Mouse (Mus musculus) embryonic facial prominence, embryonic 12.5 days (tissue): ENCODE measurements at regions not wholly inside any gene's neighbourhood (a gene's known extent, or its start where the extent isn't known, plus 50 kb on each side); places are given as distances from the start of the nearest gene placed in this dataset.

Source experiments
- ATAC-seq: fragments of 200-750 bp; cut with Nextera tagmentation; 2 replicates; pipeline ENCODE4 v1.8.0; 2017; ENCODE audit not compliant: insufficient number of reproducible peaks, insufficient read depth, low FRiP score, low TSS enrichment
- H3K27ac ChIP-seq: fragments of 300-500 bp; sonication (generic); 2 replicates; pipeline ENCODE4 v1.5.1; 2016; ENCODE audit warnings: mild to moderate bottlenecking
- H3K27me3 ChIP-seq: fragments of 300-500 bp; sonication (generic); 2 replicates; pipeline ENCODE4 v1.6.1; 2016; ENCODE audit warnings: mild to moderate bottlenecking, moderate library complexity
- H3K36me3 ChIP-seq: fragments of 300-500 bp; sonication (generic); 2 replicates; pipeline ENCODE4 v1.6.1; 2016; ENCODE audit warnings: mild to moderate bottlenecking
- H3K4me1 ChIP-seq: fragments of 300-500 bp; sonication (generic); 2 replicates; pipeline ENCODE4 v1.6.1; 2016
- H3K4me2 ChIP-seq: fragments of 300-500 bp; sonication (generic); replicated peaks from 2 replicates; pipeline ENCODE4 v1.6.1; 2016; ENCODE audit warnings: mild to moderate bottlenecking, moderate library complexity
- H3K4me3 ChIP-seq: fragments of 300-500 bp; sonication (generic); 2 replicates; pipeline ENCODE4 v1.5.1; 2016; ENCODE audit warnings: mild to moderate bottlenecking
- H3K9ac ChIP-seq: fragments of 300-500 bp; sonication (generic); 2 replicates; pipeline ENCODE4 v1.6.1; 2016; ENCODE audit warnings: mild to moderate bottlenecking, moderate library complexity
- H3K9me3 ChIP-seq: fragments of 300-500 bp; sonication (generic); 2 replicates; pipeline ENCODE4 v1.6.1; 2016; ENCODE audit warnings: mild to moderate bottlenecking, moderate library complexity
- WGBS: fragments of 180-500 bp; shearing (Covaris S2); methylation state at CpG from one replicate; pipeline ENCODE4 v1.1.7; 2016; 5-methylcytosine and 5-hydroxymethylcytosine counted together

GRCm38 (mm10) chr10:37298689-37299421, 160.1 kb upstream of the Marcks start:
- peaks cover 9% of the 10 kb centered on the region; the same call in 1 of the 2 replicates for H3K4me1 ChIP-seq
- 78% methylated on average over 4 of the region's 4 CpGs for WGBS
- no peak overlapping the region for H3K4me2 ChIP-seq
- ATAC-seq: no peak
- no peak overlapping the region for H3K27ac ChIP-seq
- no peak overlapping the region for H3K9ac ChIP-seq
- H3K36me3 ChIP-seq: no peaks in the 10 kb centered on the region
- H3K27me3 ChIP-seq: no peaks in the 10 kb centered on the region
- no peak overlapping the region for H3K4me3 ChIP-seq
- no peaks in the 10 kb centered on the region; the same call in 1 of the 2 replicates for H3K9me3 ChIP-seq

GRCm38 (mm10) chr10:37294231-37294630, 155.5 kb upstream of the Marcks start:
- H3K4me3 ChIP-seq: no peak overlapping the region
- no peaks in the 10 kb centered on the region for H3K4me1 ChIP-seq
- no peaks in the 10 kb centered on the region for H3K36me3 ChIP-seq
- H3K9me3 ChIP-seq: no peaks in the 10 kb centered on the region; the same call in 1 of the 2 replicates
- H3K27me3 ChIP-seq: no peaks in the 10 kb centered on the region
- no peak overlapping the region for H3K4me2 ChIP-seq
- H3K9ac ChIP-seq: no peak overlapping the region
- ATAC-seq: no peak
- H3K27ac ChIP-seq: no peak overlapping the region

GRCm38 (mm10) chr10:37293292-37293691, 154.6 kb upstream of the Marcks start:
- no peaks in the 10 kb centered on the region; the same call in 1 of the 2 replicates for H3K9me3 ChIP-seq
- 45% methylated on average over 1 of the region's 1 CpGs for WGBS
- H3K4me3 ChIP-seq: no peak overlapping the region
- no peak overlapping the region for H3K27ac ChIP-seq
- H3K4me1 ChIP-seq: no peaks in the 10 kb centered on the region
- H3K9ac ChIP-seq: no peak overlapping the region
- H3K27me3 ChIP-seq: no peaks in the 10 kb centered on the region
- no peak for ATAC-seq
- no peaks in the 10 kb centered on the region for H3K36me3 ChIP-seq
- no peak overlapping the region for H3K4me2 ChIP-seq

- Histone ChIP-seq H3K36me3 (no peaks in the 10 kb centered on the region), H3K4me1 (no peaks in the 10 kb centered on the region), H3K27ac (no peak overlapping the region), H3K9me3 (no peaks in the 10 kb centered on the region; the same call in 1 of the 2 replicates), H3K9ac (no peak overlapping the region), H3K4me2 (no peak overlapping the region), H3K27me3 (no peaks in the 10 kb centered on the region), H3K4me3 (no peak overlapping the region)
- WGBS: 91% methylated on average over 2 of the region's 2 CpGs
- ATAC-seq: no peak
These were observed 153.1 kb upstream of the Marcks start for GRCm38 (mm10) chr10:37291639-37292495.

- Histone ChIP-seq H3K4me2 (no peak overlapping the region), H3K9ac (no peak overlapping the region), H3K36me3 (no peaks in the 10 kb centered on the region), H3K4me1 (no peaks in the 10 kb centered on the region), H3K27me3 (no peaks in the 10 kb centered on the region), H3K9me3 (no peaks in the 10 kb centered on the region), H3K27ac (no peak overlapping the region), H3K4me3 (no peak overlapping the region)
- WGBS: 93% methylated on average over 3 of the region's 3 CpGs
- ATAC-seq: no peak
These were observed 151.4 kb upstream of the Marcks start for GRCm38 (mm10) chr10:37289964-37290704.

GRCm38 (mm10) chr10:37286305-37286704, 147.6 kb upstream of the Marcks start:
- Histone ChIP-seq H3K36me3 (no peaks in the 10 kb centered on the region), H3K9ac (no peak overlapping the region), H3K4me1 (no peaks in the 10 kb centered on the region), H3K27ac (no peak overlapping the region), H3K9me3 (no peaks in the 10 kb centered on the region), H3K27me3 (no peaks in the 10 kb centered on the region), H3K4me2 (no peak overlapping the region), H3K4me3 (no peak overlapping the region)
- 68% methylated on average over 5 of the region's 5 CpGs for WGBS
- no peak for ATAC-seq

- H3K4me2 ChIP-seq: no peak overlapping the region
- no peak for ATAC-seq
- H3K9ac ChIP-seq: no peak overlapping the region
- H3K9me3 ChIP-seq: no peaks in the 10 kb centered on the region
- no peaks in the 10 kb centered on the region for H3K27me3 ChIP-seq
- H3K36me3 ChIP-seq: no peaks in the 10 kb centered on the region
- H3K4me3 ChIP-seq: no peak overlapping the region
- H3K4me1 ChIP-seq: no peaks in the 10 kb centered on the region
- no peak overlapping the region for H3K27ac ChIP-seq
These were observed 144.2 kb upstream of the Marcks start for GRCm38 (mm10) chr10:37282951-37283350.

GRCm38 (mm10) chr10:37280823-37281222, 142.1 kb upstream of the Marcks start:
- H3K27me3 ChIP-seq: no peaks in the 10 kb centered on the region
- H3K9ac ChIP-seq: no peak overlapping the region
- ATAC-seq: no peak
- H3K4me3 ChIP-seq: no peak overlapping the region
- no peak overlapping the region for H3K4me2 ChIP-seq
- 91% methylated on average over 4 of the region's 4 CpGs for WGBS
- H3K9me3 ChIP-seq: no peaks in the 10 kb centered on the region
- H3K36me3 ChIP-seq: no peaks in the 10 kb centered on the region
- no peaks in the 10 kb centered on the region for H3K4me1 ChIP-seq
- H3K27ac ChIP-seq: no peak overlapping the region

- H3K9me3 ChIP-seq: no peaks in the 10 kb centered on the region
- no peaks in the 10 kb centered on the region for H3K27me3 ChIP-seq
- 83% methylated on average over 6 of the region's 6 CpGs for WGBS
- ATAC-seq: no peak
- no peaks in the 10 kb centered on the region for H3K4me1 ChIP-seq
- no peak overlapping the region for H3K27ac ChIP-seq
- no peak overlapping the region for H3K4me2 ChIP-seq
- H3K4me3 ChIP-seq: no peak overlapping the region
- H3K36me3 ChIP-seq: no peaks in the 10 kb centered on the region
- no peak overlapping the region for H3K9ac ChIP-seq
These were observed 141.6 kb upstream of the Marcks start for GRCm38 (mm10) chr10:37280150-37280820.

GRCm38 (mm10) chr10:37279316-37279715, 140.6 kb upstream of the Marcks start:
- no peak for ATAC-seq
- Histone ChIP-seq H3K9me3 (no peaks in the 10 kb centered on the region), H3K27ac (no peak overlapping the region), H3K27me3 (no peaks in the 10 kb centered on the region), H3K4me2 (no peak overlapping the region), H3K4me3 (no peak overlapping the region), H3K4me1 (no peaks in the 10 kb centered on the region), H3K36me3 (no peaks in the 10 kb centered on the region), H3K9ac (no peak overlapping the region)
- WGBS: 69% methylated on average over 1 of the region's 1 CpGs

- Histone ChIP-seq H3K4me1 (no peaks in the 10 kb centered on the region), H3K27ac (no peak overlapping the region), H3K4me2 (no peak overlapping the region), H3K9me3 (no peaks in the 10 kb centered on the region), H3K27me3 (no peaks in the 10 kb centered on the region), H3K36me3 (no peaks in the 10 kb centered on the region), H3K9ac (no peak overlapping the region), H3K4me3 (no peak overlapping the region)
- no peak for ATAC-seq
- WGBS: 85% methylated on average over 1 of the region's 1 CpGs
These were observed 137.1 kb upstream of the Marcks start for GRCm38 (mm10) chr10:37275857-37276256.
